Mouse (Mus musculus): ENCODE data around the gene Arap2.

- TF ChIP-seq CTCF (IDR thresholded peaks at IDR 0.05; ENCODE audit: low read depth), result no peak
- TF ChIP-seq EP300 (IDR thresholded peaks at IDR 0.05; ENCODE audit: low read depth), result no peak
Observed at GRCm38 (mm10) chr5:62751692-62752091, 14.3 kb downstream of the Arap2 start.
